ENCODE assay signal across 14 mouse cellular contexts in the genomic region with DNA sequence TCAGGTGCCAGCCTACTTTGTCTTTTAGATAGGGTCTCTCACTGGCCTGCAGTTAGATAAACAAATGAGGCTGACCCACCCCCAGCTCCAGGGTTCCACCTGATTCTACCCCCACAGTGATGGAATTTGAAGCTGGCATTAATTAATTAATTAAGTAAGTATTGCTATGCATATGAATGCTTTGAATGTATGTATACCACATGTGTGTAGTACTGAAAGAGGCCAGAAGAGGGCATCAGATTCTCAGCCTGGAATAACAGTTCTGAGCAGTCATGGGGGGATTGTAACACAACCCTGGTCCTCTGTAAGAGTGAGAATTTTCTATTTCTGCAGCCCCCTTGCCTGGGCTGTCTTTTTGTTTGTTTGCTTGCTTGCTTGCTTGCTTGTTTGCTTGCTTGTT. TPM values are rescaled to one million over a fixed set of nuclear protein-coding genes. Genes with fewer than 3 reads are reported as not detected.
A peak's percentile ranks its signal among the peaks of the same experiment; 100 is the strongest.
DNase-seq lines count a peak whose midpoint lies in the region; ATAC-seq and TF ChIP-seq lines count a peak whose summit lies in the region.
"Had no signal": no experiment of that assay in that cellular context is flagged by ENCODE, and none has a peak within 500 bp of the region (broad histone marks: within the 10 kb centered on the region; RNA-seq: fewer than 3 reads in every experiment).

No protein-coding gene starts in this region.

- no peak for TF ChIP-seq EP300 in lung, postnatal 0 days (IDR thresholded peaks at IDR 0.05)
- no peak for TF ChIP-seq EP300 in stomach, postnatal 0 days (optimal IDR thresholded peaks at IDR 0.05)

- H3K9me3 ChIP-seq in hindbrain, postnatal 0 days (ENCODE audit: low read length), result no peaks in the 10 kb centered on the region
- no peaks in the 10 kb centered on the region for H3K9me3 ChIP-seq in hindbrain, embryonic 12.5 days (replicated peaks)
- no peaks in the 10 kb centered on the region for H3K9me3 ChIP-seq in lung, postnatal 0 days (ENCODE audit: low read length)
- H3K9me3 ChIP-seq in stomach, postnatal 0 days (ENCODE audit: control insufficient read depth, low read length), result no peaks in the 10 kb centered on the region
- H3K9me3 ChIP-seq in midbrain, embryonic 14.5 days (ENCODE audit: control insufficient read depth, low read length), result no peaks in the 10 kb centered on the region
- H3K9me3 ChIP-seq: limb, embryonic 10.5 days had no signal

- no peak overlapping the region for H3K4me2 ChIP-seq in hindbrain, postnatal 0 days (ENCODE audit: low read depth, low read length)
- H3K4me2 ChIP-seq in hindbrain, embryonic 12.5 days (replicated peaks), result no peak overlapping the region
- H3K4me2 ChIP-seq in lung, postnatal 0 days (replicated peaks; ENCODE audit: low read depth, low read length), result no peak overlapping the region
- H3K4me2 ChIP-seq in stomach, postnatal 0 days (replicated peaks; ENCODE audit: low read depth), result no peak overlapping the region
- no peak overlapping the region for H3K4me2 ChIP-seq in midbrain, embryonic 14.5 days (ENCODE audit: low read length)

- no peak for ATAC-seq in hindbrain, postnatal 0 days
- no peak for ATAC-seq in hindbrain, embryonic 12.5 days (ENCODE audit: low FRiP score)
- no peak for ATAC-seq in lung, postnatal 0 days
- ATAC-seq in stomach, postnatal 0 days (ENCODE audit: low FRiP score, low TSS enrichment), result no peak
- ATAC-seq in midbrain, embryonic 14.5 days (ENCODE audit: low FRiP score, low TSS enrichment), result no peak
- ATAC-seq: hindbrain, embryonic 16.5 days had no signal

- peak; percentile 35; the same call in 1 of the 2 replicates for TF ChIP-seq CTCF in hindbrain, postnatal 0 days (IDR thresholded peaks at IDR 0.05; ENCODE audit: low read depth)
- peak; percentile 48 for TF ChIP-seq CTCF in lung, postnatal 0 days (IDR thresholded peaks at IDR 0.05)
- peak; percentile 59 for TF ChIP-seq CTCF in stomach, postnatal 0 days (IDR thresholded peaks at IDR 0.05; ENCODE audit: low read depth)

- DNase-seq in hindbrain, postnatal 0 days (ENCODE audit: low spot score), result no peak
- DNase-seq in lung, postnatal 0 days (ENCODE audit: low spot score), result no peak
- no peak for DNase-seq in lung, postnatal 36 days
- peak; percentile 41 for DNase-seq in NIH3T3 (ENCODE audit: low read depth)
- no peak for DNase-seq in stomach, postnatal 0 days (ENCODE audit: low spot score)
- no peak for DNase-seq in midbrain, embryonic 14.5 days
- no peak for DNase-seq in thymus, postnatal 25 days
- DNase-seq: cerebellum, adult 9-10 months; lung, adult 2 months; right cerebral cortex, postnatal 25 days had no signal

- H3K27ac ChIP-seq in hindbrain, postnatal 0 days, result no peak overlapping the region
- H3K27ac ChIP-seq in hindbrain, embryonic 12.5 days, result no peak overlapping the region
- H3K27ac ChIP-seq in lung, postnatal 0 days (ENCODE audit: low read length), result no peak overlapping the region
- H3K27ac ChIP-seq in stomach, postnatal 0 days (replicated peaks), result no peak overlapping the region
- H3K27ac ChIP-seq in midbrain, embryonic 14.5 days (replicated peaks; ENCODE audit: low read depth, low read length), result no peak overlapping the region

- no peaks in the 10 kb centered on the region for H3K36me3 ChIP-seq in hindbrain, postnatal 0 days (ENCODE audit: insufficient read depth, low read length)
- no peaks in the 10 kb centered on the region for H3K36me3 ChIP-seq in hindbrain, embryonic 12.5 days
- H3K36me3 ChIP-seq in lung, postnatal 0 days (ENCODE audit: insufficient read depth, low read length), result no peaks in the 10 kb centered on the region
- no peaks in the 10 kb centered on the region for H3K36me3 ChIP-seq in stomach, postnatal 0 days (ENCODE audit: control insufficient read depth, insufficient read depth, low read length)
- H3K36me3 ChIP-seq in midbrain, embryonic 14.5 days (ENCODE audit: control insufficient read depth, insufficient read depth, low read length), result no peaks in the 10 kb centered on the region
- H3K36me3 ChIP-seq: limb, embryonic 10.5 days had no signal

- H3K27me3 ChIP-seq in hindbrain, postnatal 0 days (ENCODE audit: insufficient read depth, low read length), result no peaks in the 10 kb centered on the region
- peaks cover 3% of the 10 kb centered on the region; the same call in 1 of the 2 replicates for H3K27me3 ChIP-seq in hindbrain, embryonic 12.5 days
- H3K27me3 ChIP-seq in lung, postnatal 0 days (replicated peaks; ENCODE audit: insufficient read depth, low read length), result no peaks in the 10 kb centered on the region
- no peaks in the 10 kb centered on the region for H3K27me3 ChIP-seq in stomach, postnatal 0 days (ENCODE audit: control insufficient read depth, insufficient read depth, low read length)
- no peaks in the 10 kb centered on the region for H3K27me3 ChIP-seq in midbrain, embryonic 14.5 days (ENCODE audit: control insufficient read depth, insufficient read depth, low read length)

- peaks cover 13% of the 10 kb centered on the region; the same call in 1 of the 2 replicates for H3K4me1 ChIP-seq in hindbrain, postnatal 0 days (ENCODE audit: insufficient read depth, low read length)
- H3K4me1 ChIP-seq in hindbrain, embryonic 12.5 days, result peaks cover 23% of the 10 kb centered on the region
- peaks cover 8% of the 10 kb centered on the region for H3K4me1 ChIP-seq in lung, postnatal 0 days (ENCODE audit: insufficient read depth, low read depth, low read length)
- H3K4me1 ChIP-seq in stomach, postnatal 0 days (replicated peaks; ENCODE audit: control insufficient read depth, insufficient read depth), result peaks cover 3% of the 10 kb centered on the region; the same call in 1 of the 2 replicates
- peaks cover 9% of the 10 kb centered on the region; the same call in 1 of the 2 replicates for H3K4me1 ChIP-seq in midbrain, embryonic 14.5 days (ENCODE audit: control insufficient read depth, insufficient read depth, low read length)

- H3K9ac ChIP-seq in hindbrain, postnatal 0 days (replicated peaks; ENCODE audit: low read length), result no peak overlapping the region
- no peak overlapping the region for H3K9ac ChIP-seq in hindbrain, embryonic 12.5 days
- H3K9ac ChIP-seq in lung, postnatal 0 days (replicated peaks; ENCODE audit: low read depth), result no peak overlapping the region
- H3K9ac ChIP-seq in stomach, postnatal 0 days (ENCODE audit: low read length), result no peak overlapping the region
- no peak overlapping the region for H3K9ac ChIP-seq in midbrain, embryonic 14.5 days (replicated peaks; ENCODE audit: low read length)

- H3K4me3 ChIP-seq in hindbrain, postnatal 0 days (ENCODE audit: low read length), result no peak overlapping the region
- H3K4me3 ChIP-seq in hindbrain, embryonic 12.5 days, result no peak overlapping the region
- H3K4me3 ChIP-seq in lung, postnatal 0 days (ENCODE audit: low read depth, low read length), result no peak overlapping the region
- H3K4me3 ChIP-seq in stomach, postnatal 0 days (ENCODE audit: low read depth, low read length), result no peak overlapping the region
- H3K4me3 ChIP-seq in midbrain, embryonic 14.5 days (replicated peaks; ENCODE audit: low read depth, low read length), result no peak overlapping the region

RNA-seq across cellular contexts. Expression of a gene that starts 16.2 kb away (rescaled TPM):
- total RNA-seq in hindbrain, postnatal 0 days (2014; rRNA removed), result 44.1 and 46.1 TPM in 2 replicates
- polyA plus RNA-seq in hindbrain, postnatal 0 days (2015; fragmentation: Nextera tagmentation; extraction: Ambion mirVana), result 69.0 and 74.2 TPM in 2 replicates
- polyA plus RNA-seq in hindbrain, embryonic 12.5 days (2016; fragmentation: Nextera tagmentation; extraction: Ambion mirVana), result 95.6 and 96.8 TPM in 2 replicates
- polyA plus RNA-seq in lung, postnatal 0 days (2015; fragmentation: Nextera tagmentation; extraction: Ambion mirVana), result 51.0 and 57.8 TPM in 2 replicates
- 32.8 and 36.9 TPM in 2 replicates for polyA plus RNA-seq in stomach, postnatal 0 days (2015; fragmentation: Nextera tagmentation; extraction: Ambion mirVana)
- 78.9 and 97.7 TPM in 2 replicates for polyA plus RNA-seq in midbrain, embryonic 14.5 days (2014; fragmentation: Nextera tagmentation; extraction: Ambion mirVana)

RNA-seq across cellular contexts. Expression of a gene that starts 18.6 kb away (rescaled TPM):
- total RNA-seq in hindbrain, postnatal 0 days (2014; rRNA removed), result 0.31 and 1.0 TPM in 2 replicates
- polyA plus RNA-seq in hindbrain, postnatal 0 days (2015; fragmentation: Nextera tagmentation; extraction: Ambion mirVana), result 0.09 and 0.11 TPM in 2 replicates
- 0.10 TPM in 1 of 2 replicates, not detected in the other for polyA plus RNA-seq in hindbrain, embryonic 12.5 days (2016; fragmentation: Nextera tagmentation; extraction: Ambion mirVana)
- polyA plus RNA-seq in lung, postnatal 0 days (2015; fragmentation: Nextera tagmentation; extraction: Ambion mirVana), result 0.17 and 0.44 TPM in 2 replicates
- polyA plus RNA-seq in stomach, postnatal 0 days (2015; fragmentation: Nextera tagmentation; extraction: Ambion mirVana), result 0.21 and 0.38 TPM in 2 replicates
- not detected in 2 replicates for polyA plus RNA-seq in midbrain, embryonic 14.5 days (2014; fragmentation: Nextera tagmentation; extraction: Ambion mirVana)

RNA-seq across cellular contexts. Expression of a gene that starts 30.9 kb away (rescaled TPM):
- 11.1 and 12.4 TPM in 2 replicates for total RNA-seq in hindbrain, postnatal 0 days (2014; rRNA removed)
- 17.9 and 19.3 TPM in 2 replicates for polyA plus RNA-seq in hindbrain, postnatal 0 days (2015; fragmentation: Nextera tagmentation; extraction: Ambion mirVana)
- 17.3 and 20.4 TPM in 2 replicates for polyA plus RNA-seq in hindbrain, embryonic 12.5 days (2016; fragmentation: Nextera tagmentation; extraction: Ambion mirVana)
- polyA plus RNA-seq in lung, postnatal 0 days (2015; fragmentation: Nextera tagmentation; extraction: Ambion mirVana), result 6.5 and 7.6 TPM in 2 replicates
- polyA plus RNA-seq in stomach, postnatal 0 days (2015; fragmentation: Nextera tagmentation; extraction: Ambion mirVana), result 13.4 and 13.6 TPM in 2 replicates
- 16.4 and 18.9 TPM in 2 replicates for polyA plus RNA-seq in midbrain, embryonic 14.5 days (2014; fragmentation: Nextera tagmentation; extraction: Ambion mirVana)

RNA-seq across cellular contexts. Expression of a gene that starts 31.1 kb away (rescaled TPM):
- total RNA-seq in hindbrain, postnatal 0 days (2014; rRNA removed), result 0.68 and 1.0 TPM in 2 replicates
- polyA plus RNA-seq in hindbrain, postnatal 0 days (2015; fragmentation: Nextera tagmentation; extraction: Ambion mirVana), result 1.0 and 1.2 TPM in 2 replicates
- polyA plus RNA-seq in hindbrain, embryonic 12.5 days (2016; fragmentation: Nextera tagmentation; extraction: Ambion mirVana), result 4.7 and 5.5 TPM in 2 replicates
- 4.1 and 4.2 TPM in 2 replicates for polyA plus RNA-seq in lung, postnatal 0 days (2015; fragmentation: Nextera tagmentation; extraction: Ambion mirVana)
- 10.3 and 12.2 TPM in 2 replicates for polyA plus RNA-seq in stomach, postnatal 0 days (2015; fragmentation: Nextera tagmentation; extraction: Ambion mirVana)
- 1.6 and 1.9 TPM in 2 replicates for polyA plus RNA-seq in midbrain, embryonic 14.5 days (2014; fragmentation: Nextera tagmentation; extraction: Ambion mirVana)

RNA-seq across cellular contexts. Expression of a gene that starts 46.0 kb away (rescaled TPM):
- total RNA-seq in hindbrain, postnatal 0 days (2014; rRNA removed), result 151 and 155 TPM in 2 replicates
- 98.4 and 101 TPM in 2 replicates for polyA plus RNA-seq in hindbrain, postnatal 0 days (2015; fragmentation: Nextera tagmentation; extraction: Ambion mirVana)
- polyA plus RNA-seq in hindbrain, embryonic 12.5 days (2016; fragmentation: Nextera tagmentation; extraction: Ambion mirVana), result 67.8 and 68.0 TPM in 2 replicates
- 23.8 and 26.6 TPM in 2 replicates for polyA plus RNA-seq in lung, postnatal 0 days (2015; fragmentation: Nextera tagmentation; extraction: Ambion mirVana)
- polyA plus RNA-seq in stomach, postnatal 0 days (2015; fragmentation: Nextera tagmentation; extraction: Ambion mirVana), result 10.1 and 12.1 TPM in 2 replicates
- polyA plus RNA-seq in midbrain, embryonic 14.5 days (2014; fragmentation: Nextera tagmentation; extraction: Ambion mirVana), result 100.0 and 101 TPM in 2 replicates
- total RNA-seq: megakaryocyte-erythroid progenitor cell, adult 5-6 weeks had no signal
